In genomic region chr5:71955070-71955685, GRCm38 (mm10) we compare ENCODE assay signal across 14 mouse cellular contexts.
A peak's percentile ranks its signal among the peaks of the same experiment; 100 is the strongest.
DNase-seq lines count a peak whose midpoint lies in the region; ATAC-seq lines count a peak whose summit lies in the region.
"Had no signal": no experiment of that assay in that cellular context is flagged by ENCODE, and none has a peak within 500 bp of the region (broad histone marks: within the 10 kb centered on the region; RNA-seq: fewer than 3 reads in every experiment).

No protein-coding gene starts in this region.

- H3K9me3 ChIP-seq in midbrain, embryonic 11.5 days (ENCODE audit: control insufficient read depth, low read length) = no peaks in the 10 kb centered on the region
- H3K9me3 ChIP-seq in midbrain, embryonic 10.5 days (replicated peaks) = no peaks in the 10 kb centered on the region
- no peaks in the 10 kb centered on the region for H3K9me3 ChIP-seq in hindbrain, embryonic 13.5 days
- H3K9me3 ChIP-seq in intestine, embryonic 15.5 days = no peaks in the 10 kb centered on the region
- H3K9me3 ChIP-seq: limb, embryonic 15.5 days had no signal

- 55% methylated on average over 5 of the region's 5 CpGs for WGBS in midbrain, embryonic 11.5 days
- 67% methylated on average over 5 of the region's 5 CpGs for WGBS in midbrain, embryonic 10.5 days
- 40% methylated on average over 5 of the region's 5 CpGs for WGBS in hindbrain, embryonic 13.5 days
- WGBS in intestine, embryonic 15.5 days = 63% methylated on average over 5 of the region's 5 CpGs

- no peak overlapping the region for H3K9ac ChIP-seq in midbrain, embryonic 11.5 days (ENCODE audit: low read length)
- no peak overlapping the region for H3K9ac ChIP-seq in hindbrain, embryonic 13.5 days
- no peak overlapping the region for H3K9ac ChIP-seq in intestine, embryonic 15.5 days
- H3K9ac ChIP-seq: limb, embryonic 15.5 days had no signal

- peak; percentile 86 for ATAC-seq in midbrain, embryonic 11.5 days (ENCODE audit: low FRiP score)
- ATAC-seq in hindbrain, embryonic 13.5 days (ENCODE audit: low FRiP score) = peak; percentile 74; the same call in 1 of the 2 replicates
- no peak for ATAC-seq in intestine, embryonic 15.5 days

- peaks cover 3% of the 10 kb centered on the region; the same call in 1 of the 2 replicates for H3K4me1 ChIP-seq in midbrain, embryonic 11.5 days (ENCODE audit: control insufficient read depth, insufficient read depth, low read length)
- H3K4me1 ChIP-seq in midbrain, embryonic 10.5 days = peaks cover 8% of the 10 kb centered on the region
- H3K4me1 ChIP-seq in hindbrain, embryonic 13.5 days (replicated peaks) = peaks cover 7% of the 10 kb centered on the region
- H3K4me1 ChIP-seq in intestine, embryonic 15.5 days (replicated peaks) = no peaks in the 10 kb centered on the region
- H3K4me1 ChIP-seq: limb, embryonic 15.5 days had no signal

- H3K36me3 ChIP-seq in midbrain, embryonic 11.5 days (ENCODE audit: control insufficient read depth, insufficient read depth, low read length) = no peaks in the 10 kb centered on the region
- no peaks in the 10 kb centered on the region for H3K36me3 ChIP-seq in midbrain, embryonic 10.5 days
- H3K36me3 ChIP-seq in hindbrain, embryonic 13.5 days = no peaks in the 10 kb centered on the region
- no peaks in the 10 kb centered on the region for H3K36me3 ChIP-seq in intestine, embryonic 15.5 days
- H3K36me3 ChIP-seq: limb, embryonic 15.5 days had no signal

- no peak overlapping the region for H3K4me2 ChIP-seq in midbrain, embryonic 11.5 days
- H3K4me2 ChIP-seq in hindbrain, embryonic 13.5 days = no peak overlapping the region
- no peak overlapping the region for H3K4me2 ChIP-seq in intestine, embryonic 15.5 days (replicated peaks)
- H3K4me2 ChIP-seq: limb, embryonic 15.5 days had no signal

- H3K27me3 ChIP-seq in midbrain, embryonic 11.5 days (ENCODE audit: control insufficient read depth, insufficient read depth, low read length) = no peaks in the 10 kb centered on the region
- no peaks in the 10 kb centered on the region for H3K27me3 ChIP-seq in midbrain, embryonic 10.5 days (ENCODE audit: low read depth, poor library complexity, severe bottlenecking)
- H3K27me3 ChIP-seq in hindbrain, embryonic 13.5 days = no peaks in the 10 kb centered on the region
- H3K27me3 ChIP-seq in intestine, embryonic 15.5 days (replicated peaks) = no peaks in the 10 kb centered on the region
- H3K27me3 ChIP-seq: limb, embryonic 15.5 days had no signal

- DNase-seq in midbrain, embryonic 11.5 days (ENCODE audit: low spot score, missing footprints) = no peak
- DNase-seq in midbrain, embryonic 10.5 days (ENCODE audit: low spot score) = no peak
- DNase-seq in adrenal gland, postnatal 25 days = peak; percentile 48
- peak; percentile 17 for DNase-seq in retina, embryonic 14.5 days (ENCODE audit: low spot score)
- no peak for DNase-seq in layer of hippocampus, postnatal 14 days (ENCODE audit: low spot score in 2 of 2)
- DNase-seq in lung, adult 18-20 months = no peak
- DNase-seq: cerebellum, adult 8-10 months; gastrocnemius, adult 2 months; layer of hippocampus, postnatal 36 days; lung, postnatal 10 days had no signal

- no peak overlapping the region for H3K4me3 ChIP-seq in midbrain, embryonic 11.5 days (ENCODE audit: low read depth, low read length)
- H3K4me3 ChIP-seq in midbrain, embryonic 10.5 days = no peak overlapping the region
- no peak overlapping the region for H3K4me3 ChIP-seq in hindbrain, embryonic 13.5 days
- no peak overlapping the region for H3K4me3 ChIP-seq in intestine, embryonic 15.5 days (replicated peaks)
- H3K4me3 ChIP-seq: gastrocnemius, adult 2 months; limb, embryonic 15.5 days had no signal

- H3K27ac ChIP-seq in midbrain, embryonic 11.5 days (ENCODE audit: low read depth, low read length) = no peak overlapping the region
- no peak overlapping the region for H3K27ac ChIP-seq in midbrain, embryonic 10.5 days (replicated peaks)
- H3K27ac ChIP-seq in hindbrain, embryonic 13.5 days = no peak overlapping the region
- no peak overlapping the region for H3K27ac ChIP-seq in intestine, embryonic 15.5 days
- H3K27ac ChIP-seq: gastrocnemius, adult 2 months; limb, embryonic 15.5 days; stomach, postnatal 0 days had no signal

Comparison
In these comparisons a context has a peak if more than half of its experiments do, and no peak if none do; other contexts are left out.
1. DNase-seq: peak in adrenal gland, postnatal 25 days (single experiment) and retina, embryonic 14.5 days (single experiment); none in midbrain, embryonic 11.5 days (single experiment), midbrain, embryonic 10.5 days (single experiment), layer of hippocampus, postnatal 14 days (0 of 2) and lung, adult 18-20 months (0 of 2).